Mouse (Mus musculus): ENCODE results near the gene Wdr6. TPM values are rescaled to one million over a fixed set of nuclear protein-coding genes. Genes with fewer than 3 reads are reported as not detected.

Wdr6 gene
- polyA plus RNA-seq, 1 experiment from 2014 or later: 274 TPM

GRCm38 (mm10) chr9:108599021-108599566, 20.6 kb upstream of the Wdr6 start:
- ATAC-seq (ENCODE audit: low FRiP score, low TSS enrichment) (no peak), DNase-seq (peak; percentile 72)
- Histone ChIP-seq H3K36me3 (ENCODE audit: control insufficient read depth, insufficient read depth, low read length) (peaks cover 19% of the 10 kb centered on the region), H3K9ac (replicated peaks; ENCODE audit: low read length) (no peak overlapping the region), H3K27ac (replicated peaks; ENCODE audit: low read depth, low read length) (no peak overlapping the region), H3K27me3 (ENCODE audit: control insufficient read depth, insufficient read depth, low read length) (no peaks in the 10 kb centered on the region), H3K4me1 (ENCODE audit: control insufficient read depth, insufficient read depth, low read length) (peaks cover 10% of the 10 kb centered on the region; the same call in 1 of the 2 replicates), H3K4me2 (ENCODE audit: low read length) (no peak overlapping the region), H3K9me3 (ENCODE audit: control insufficient read depth, low read length) (no peaks in the 10 kb centered on the region), H3K4me3 (replicated peaks; ENCODE audit: low read depth, low read length) (no peak overlapping the region)
- WGBS: 74% methylated on average over 4 of the region's 4 CpGs

- H3K4me3 ChIP-seq (replicated peaks; ENCODE audit: low read depth, low read length): peak within 1 kb of the TSS; percentile 68
- ATAC-seq (ENCODE audit: low FRiP score, low TSS enrichment): peak; percentile 86
- peak; percentile 88 for DNase-seq
- H3K4me1 ChIP-seq (ENCODE audit: control insufficient read depth, insufficient read depth, low read length): peaks cover 10% of the 10 kb centered on the region; the same call in 1 of the 2 replicates
- no peaks in the 10 kb centered on the region for H3K36me3 ChIP-seq (ENCODE audit: control insufficient read depth, insufficient read depth, low read length)
- H3K9ac ChIP-seq (replicated peaks; ENCODE audit: low read length): peak within 1 kb of the TSS; percentile 81
- H3K27me3 ChIP-seq (ENCODE audit: control insufficient read depth, insufficient read depth, low read length): no peaks in the 10 kb centered on the region
- 2% methylated on average over 61 of the region's 69 CpGs for WGBS
- H3K27ac ChIP-seq (replicated peaks; ENCODE audit: low read depth, low read length): peak within 1 kb of the TSS; percentile 78
- H3K4me2 ChIP-seq (ENCODE audit: low read length): peak within 1 kb of the TSS; percentile 91
- no peaks in the 10 kb centered on the region for H3K9me3 ChIP-seq (ENCODE audit: control insufficient read depth, low read length)
Measured at GRCm38 (mm10) chr9:108596998-108597764, 18.6 kb upstream of the Wdr6 start, which contains the start of gene P4htm. TSS of gene P4htm (minus strand) at chr9:108597667.

- no peak overlapping the region for H3K9ac ChIP-seq (replicated peaks; ENCODE audit: low read length)
- no peaks in the 10 kb centered on the region for H3K9me3 ChIP-seq (ENCODE audit: control insufficient read depth, low read length)
- no peaks in the 10 kb centered on the region for H3K27me3 ChIP-seq (ENCODE audit: control insufficient read depth, insufficient read depth, low read length)
- H3K4me2 ChIP-seq (ENCODE audit: low read length): no peak overlapping the region
- WGBS: 90% methylated on average over 3 of the region's 3 CpGs
- peaks cover 15% of the 10 kb centered on the region for H3K4me1 ChIP-seq (ENCODE audit: control insufficient read depth, insufficient read depth, low read length)
- H3K36me3 ChIP-seq (ENCODE audit: control insufficient read depth, insufficient read depth, low read length): no peaks in the 10 kb centered on the region
- no peak overlapping the region for H3K4me3 ChIP-seq (replicated peaks; ENCODE audit: low read depth, low read length)
- ATAC-seq (ENCODE audit: low FRiP score, low TSS enrichment) (no peak), DNase-seq (no peak)
- H3K27ac ChIP-seq (replicated peaks; ENCODE audit: low read depth, low read length): no peak overlapping the region
Measured at GRCm38 (mm10) chr9:108594354-108594753, 15.8 kb upstream of the Wdr6 start.

GRCm38 (mm10) chr9:108591462-108591861, 12.9 kb upstream of the Wdr6 start:
- ATAC-seq (ENCODE audit: low FRiP score, low TSS enrichment) (no peak), DNase-seq (no peak)
- no peak overlapping the region for H3K9ac ChIP-seq (replicated peaks; ENCODE audit: low read length)
- no peak overlapping the region for H3K4me3 ChIP-seq (replicated peaks; ENCODE audit: low read depth, low read length)
- no peaks in the 10 kb centered on the region for H3K27me3 ChIP-seq (ENCODE audit: control insufficient read depth, insufficient read depth, low read length)
- no peaks in the 10 kb centered on the region for H3K36me3 ChIP-seq (ENCODE audit: control insufficient read depth, insufficient read depth, low read length)
- WGBS: 85% methylated on average over 4 of the region's 4 CpGs
- no peak overlapping the region for H3K4me2 ChIP-seq (ENCODE audit: low read length)
- no peaks in the 10 kb centered on the region for H3K9me3 ChIP-seq (ENCODE audit: control insufficient read depth, low read length)
- H3K4me1 ChIP-seq (ENCODE audit: control insufficient read depth, insufficient read depth, low read length): peaks cover 37% of the 10 kb centered on the region
- no peak overlapping the region for H3K27ac ChIP-seq (replicated peaks; ENCODE audit: low read depth, low read length)

- 70% methylated on average over 5 of the region's 5 CpGs for WGBS
- no peak overlapping the region for H3K9ac ChIP-seq (replicated peaks; ENCODE audit: low read length)
- H3K4me2 ChIP-seq (ENCODE audit: low read length): no peak overlapping the region
- no peaks in the 10 kb centered on the region for H3K36me3 ChIP-seq (ENCODE audit: control insufficient read depth, insufficient read depth, low read length)
- peak overlapping the region; percentile 97 for H3K27ac ChIP-seq (replicated peaks; ENCODE audit: low read depth, low read length)
- no peak for ATAC-seq (ENCODE audit: low FRiP score, low TSS enrichment)
- H3K4me1 ChIP-seq (ENCODE audit: control insufficient read depth, insufficient read depth, low read length): peaks cover 37% of the 10 kb centered on the region
- H3K27me3 ChIP-seq (ENCODE audit: control insufficient read depth, insufficient read depth, low read length): no peaks in the 10 kb centered on the region
- H3K9me3 ChIP-seq (ENCODE audit: control insufficient read depth, low read length): no peaks in the 10 kb centered on the region
- no peak overlapping the region for H3K4me3 ChIP-seq (replicated peaks; ENCODE audit: low read depth, low read length)
- peak; percentile 72 for DNase-seq
Measured at GRCm38 (mm10) chr9:108589229-108589628, 10.7 kb upstream of the Wdr6 start.

GRCm38 (mm10) chr9:108587571-108588180, 9.1 kb upstream of the Wdr6 start:
- H3K4me3 ChIP-seq (replicated peaks; ENCODE audit: low read depth, low read length): peak overlapping the region; percentile 6

GRCm38 (mm10) chr9:108579344-108579690, 778 bp upstream of the Wdr6 start:
- DNase-seq (no peak), ATAC-seq (ENCODE audit: low FRiP score, low TSS enrichment) (no peak)
- WGBS: 66% methylated on average over 5 of the region's 5 CpGs
- Histone ChIP-seq H3K9ac (replicated peaks; ENCODE audit: low read length) (peak overlapping the region; percentile 94), H3K9me3 (ENCODE audit: control insufficient read depth, low read length) (no peaks in the 10 kb centered on the region), H3K4me1 (ENCODE audit: control insufficient read depth, insufficient read depth, low read length) (peaks cover 46% of the 10 kb centered on the region), H3K27me3 (ENCODE audit: control insufficient read depth, insufficient read depth, low read length) (no peaks in the 10 kb centered on the region), H3K4me3 (replicated peaks; ENCODE audit: low read depth, low read length) (peak overlapping the region; percentile 77), H3K27ac (replicated peaks; ENCODE audit: low read depth, low read length) (peak overlapping the region; percentile 98), H3K4me2 (ENCODE audit: low read length) (peak overlapping the region; percentile 91), H3K36me3 (ENCODE audit: control insufficient read depth, insufficient read depth, low read length) (peaks cover 39% of the 10 kb centered on the region)

More at GRCm38 (mm10) chr9:108587571-108588180, 9.1 kb upstream of the Wdr6 start:
- Histone ChIP-seq H3K36me3 (ENCODE audit: control insufficient read depth, insufficient read depth, low read length) (peaks cover 4% of the 10 kb centered on the region), H3K4me2 (ENCODE audit: low read length) (peak overlapping the region; percentile 50), H3K27ac (replicated peaks; ENCODE audit: low read depth, low read length) (peak overlapping the region; percentile 97), H3K9me3 (ENCODE audit: control insufficient read depth, low read length) (no peaks in the 10 kb centered on the region), H3K27me3 (ENCODE audit: control insufficient read depth, insufficient read depth, low read length) (no peaks in the 10 kb centered on the region), H3K9ac (replicated peaks; ENCODE audit: low read length) (peak overlapping the region; percentile 37; the same call in 1 of the 2 replicates), H3K4me1 (ENCODE audit: control insufficient read depth, insufficient read depth, low read length) (peaks cover 37% of the 10 kb centered on the region)
- DNase-seq (peak; percentile 96), ATAC-seq (ENCODE audit: low FRiP score, low TSS enrichment) (peak; percentile 95)
- 2% methylated on average over 14 of the region's 14 CpGs for WGBS

- Histone ChIP-seq H3K4me3 (replicated peaks; ENCODE audit: low read depth, low read length) (peak overlapping the region; percentile 77), H3K36me3 (ENCODE audit: control insufficient read depth, insufficient read depth, low read length) (peaks cover 51% of the 10 kb centered on the region), H3K9me3 (ENCODE audit: control insufficient read depth, low read length) (no peaks in the 10 kb centered on the region), H3K27me3 (ENCODE audit: control insufficient read depth, insufficient read depth, low read length) (no peaks in the 10 kb centered on the region), H3K9ac (replicated peaks; ENCODE audit: low read length) (peak overlapping the region; percentile 94), H3K27ac (replicated peaks; ENCODE audit: low read depth, low read length) (peak overlapping the region; percentile 98), H3K4me2 (ENCODE audit: low read length) (peak overlapping the region; percentile 91), H3K4me1 (ENCODE audit: control insufficient read depth, insufficient read depth, low read length) (peaks cover 51% of the 10 kb centered on the region)
- peak; percentile 64 for DNase-seq
- ATAC-seq (ENCODE audit: low FRiP score, low TSS enrichment): no peak; the same call in 1 of the 2 replicates
- WGBS: under 1% methylated on average over 24 of the region's 24 CpGs
Measured at GRCm38 (mm10) chr9:108577934-108578544, 500 bp downstream of the Wdr6 start.
